8 mouse cellular contexts compared by ENCODE assay signal in the genomic region with DNA sequence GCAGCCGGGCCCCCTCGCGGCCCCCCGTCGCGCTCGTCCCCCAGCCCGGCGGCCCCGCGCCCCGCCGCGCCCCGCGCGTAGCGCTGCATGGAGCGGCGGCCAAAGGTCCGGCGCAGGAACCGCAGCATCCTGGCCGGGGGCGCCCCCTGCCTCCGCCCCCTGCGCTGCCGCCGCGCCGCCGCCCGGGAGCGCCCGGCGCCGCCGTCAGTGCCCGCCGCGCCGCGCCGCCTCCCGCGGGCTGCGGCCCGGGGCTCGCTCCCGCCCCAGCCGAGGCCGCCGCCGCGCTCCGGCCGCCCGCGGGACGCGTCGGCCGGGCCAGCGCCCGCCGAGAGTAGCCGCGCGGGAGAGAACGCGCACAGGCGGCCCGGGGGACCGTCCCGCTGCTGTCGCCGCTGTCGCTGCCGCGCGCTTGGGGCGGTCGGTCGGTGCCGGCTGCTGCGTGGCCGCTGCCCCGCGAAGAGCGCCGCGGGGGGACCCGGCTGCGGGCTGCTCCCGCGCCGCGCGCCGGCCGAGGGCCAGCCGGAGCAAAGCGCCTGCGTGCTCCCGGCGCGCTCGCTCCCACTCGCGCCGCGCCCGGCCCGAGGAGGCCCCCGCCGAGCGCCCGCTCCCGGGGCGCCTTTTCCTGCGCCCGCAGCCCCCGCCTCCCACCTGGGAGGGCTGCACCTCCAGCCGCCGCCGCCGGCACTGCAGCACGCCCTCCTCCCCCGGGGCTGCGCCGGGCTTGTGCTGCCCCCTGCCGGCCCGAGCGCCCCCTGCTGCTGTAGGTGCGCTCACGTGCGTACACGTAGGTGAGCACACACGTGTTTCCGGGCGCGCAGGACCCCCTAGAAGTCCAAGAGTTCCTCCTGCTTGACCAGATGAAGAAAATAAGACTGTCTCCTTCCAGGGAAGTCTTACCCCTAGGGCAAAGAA. TPM values are rescaled to one million over a fixed set of nuclear protein-coding genes. Genes with fewer than 3 reads are reported as not detected.
DNase-seq lines count a peak whose midpoint lies in the region; ATAC-seq and TF ChIP-seq lines count a peak whose summit lies in the region.

TSS of gene Epb41l4b (minus strand) at position 412 of the 912 bp plus-strand sequence.

- no peaks in the 10 kb centered on the region for H3K9me3 ChIP-seq in hindbrain, embryonic 16.5 days (ENCODE audit: control insufficient read depth, low read length)

- H3K27me3 ChIP-seq in hindbrain, embryonic 16.5 days (replicated peaks; ENCODE audit: control insufficient read depth, insufficient read depth, low read length): no peaks in the 10 kb centered on the region

- peak within 1 kb of the TSS; percentile 72 for H3K4me3 ChIP-seq in hindbrain, embryonic 16.5 days (ENCODE audit: low read length)
- peak within 1 kb of the TSS; percentile 71 for H3K4me3 ChIP-seq in left cerebral cortex, adult 2 months

- H3K9ac ChIP-seq in hindbrain, embryonic 16.5 days (ENCODE audit: low read depth, low read length): peak within 1 kb of the TSS; percentile 85

- WGBS in hindbrain, embryonic 16.5 days: 1% methylated on average over 54 of the region's 142 CpGs

- peak within 1 kb of the TSS; percentile 84 for H3K4me2 ChIP-seq in hindbrain, embryonic 16.5 days (ENCODE audit: low read length)

- H3K36me3 ChIP-seq in hindbrain, embryonic 16.5 days (ENCODE audit: control insufficient read depth, insufficient read depth, low read length): no peaks in the 10 kb centered on the region

- H3K27ac ChIP-seq in hindbrain, embryonic 16.5 days (ENCODE audit: low read depth, low read length): peak within 1 kb of the TSS; percentile 71; the same call in 1 of the 2 replicates
- H3K27ac ChIP-seq in left cerebral cortex, adult 2 months: peak within 1 kb of the TSS; percentile 53; the same call in 1 of the 2 replicates

- TF ChIP-seq CTCF in left cerebral cortex, adult 2 months (IDR thresholded peaks at IDR 0.05): peak; percentile 90

- ATAC-seq in hindbrain, embryonic 16.5 days: peak; percentile 82
- ATAC-seq in megakaryocyte, adult 5-6 weeks (ENCODE audit: poor library complexity, severe bottlenecking): peak; percentile 95

- H3K4me1 ChIP-seq in hindbrain, embryonic 16.5 days (ENCODE audit: control insufficient read depth, insufficient read depth, low read depth, low read length): peaks cover 23% of the 10 kb centered on the region

- peak; percentile 59 for DNase-seq in WW6 (ENCODE audit: low read depth, low spot score)
- peak; percentile 83 to 91 for DNase-seq in cerebellum, postnatal 36 days
- DNase-seq in gastrocnemius, adult 8-10 months (ENCODE audit: low spot score in 2 of 2): peak; percentile 69 to 74
- peak; percentile 85 to 88 for DNase-seq in left cerebral cortex, adult 2 months (ENCODE audit: extremely low spot score in 1 of 2, low spot score in 2 of 2)
- DNase-seq in right cerebral cortex, adult 2 months (ENCODE audit: low spot score in 2 of 2): peak; percentile 74 to 84
- DNase-seq in urinary bladder, adult 2 months (ENCODE audit: low spot score): peak; percentile 82

- intact Hi-C loops in left cerebral cortex, adult 2 months (cut with DNase I): loop anchor here (1.0 to 10.0 kb wide), 3 partner anchors 78 to 132 kb away; no protein-coding TSS in a partner anchor

RNA-seq across cellular contexts. Expression of gene Epb41l4b, which starts in this region (rescaled TPM):
- total RNA-seq in gastrocnemius, adult 8-10 months (2022): 1 to 10 TPM; 3.6 to 7.4 (median 5.8) TPM
- 2.8 and 3.4 TPM in 2 replicates for polyA plus RNA-seq in hindbrain, embryonic 16.5 days (2015; fragmentation: Nextera tagmentation; extraction: Ambion mirVana)
- 10 to 100 TPM; 37.7 to 42.8 TPM for total RNA-seq in left cerebral cortex, adult 2 months (2021)
- 2.8 and 3.4 TPM in 2 replicates for total RNA-seq in megakaryocyte, adult 5-6 weeks (2015)
- total RNA-seq in megakaryocyte, adult 5-6 weeks (2017): 2.9 and 4.1 TPM in 2 replicates
- polyA plus RNA-seq in urinary bladder, adult 2 months (2012; rRNA removed): 38.1 and 38.6 TPM in 2 replicates

Comparison
In these comparisons a context has a peak if more than half of its experiments do, and no peak if none do; other contexts are left out.
1. Peak in every context shown above with its lines: DNase-seq, ATAC-seq, H3K4me3 ChIP-seq and H3K27ac ChIP-seq.
2. RNA of gene Epb41l4b (total RNA-seq): 37.7 to 42.8 TPM in left cerebral cortex, adult 2 months; 3.6 to 7.4 TPM in gastrocnemius, adult 8-10 months and 2.8 to 4.1 TPM in megakaryocyte, adult 5-6 weeks; every median in the first group is over 4 times any median in the second.